ENCODE assay signal across 1 mouse cellular context in genomic region chr13:24628192-24628591, GRCm38 (mm10).
TF ChIP-seq lines count a peak whose summit lies in the region.

No protein-coding gene starts in this region.

TF ChIP-seq in CH12.LX, 34 proteins besides CTCF, POLR2A, EP300 and RAD21:
- TF ChIP-seq ZC3H11A (IDR thresholded peaks at IDR 0.05; ENCODE audit: low read depth, low read length) (no peak), CHD2 (IDR thresholded peaks at IDR 0.05; ENCODE audit: low read length) (no peak), MXI1 (IDR thresholded peaks at IDR 0.05; ENCODE audit: low read depth, low read length) (no peak), ZKSCAN1 (IDR thresholded peaks at IDR 0.05; ENCODE audit: borderline replicate concordance, low read depth, low read length) (no peak), PAX5 (IDR thresholded peaks at IDR 0.05; ENCODE audit: low read length) (no peak), JUN (IDR thresholded peaks at IDR 0.05; ENCODE audit: insufficient read depth, low read depth, low read length) (peak; percentile 66; the same call in 1 of the 2 replicates), TCF12 (IDR thresholded peaks at IDR 0.05; ENCODE audit: low read depth, low read length) (no peak), ETS1 (conservative IDR thresholded peaks at IDR 0.05; ENCODE audit: low read depth, low read length) (peak; percentile 20; the same call in 1 of the 2 replicates), NELFE (IDR thresholded peaks at IDR 0.05; ENCODE audit: low read depth, low read length) (no peak), POLR2AphosphoS2 (IDR thresholded peaks at IDR 0.05; ENCODE audit: low read depth, low read length) (no peak), MAZ (IDR thresholded peaks at IDR 0.05; ENCODE audit: low read depth, low read length) (no peak), MEF2A (IDR thresholded peaks at IDR 0.05; ENCODE audit: borderline replicate concordance, low read depth, low read length) (peak; percentile 91), NRF1 (IDR thresholded peaks at IDR 0.05; ENCODE audit: low read depth, low read length) (no peak), GABPA (IDR thresholded peaks at IDR 0.05; ENCODE audit: insufficient replicate concordance, low read depth, low read length) (no peak), SMC3 (IDR thresholded peaks at IDR 0.05; ENCODE audit: low read depth, low read length) (no peak), MAX (IDR thresholded peaks at IDR 0.05; ENCODE audit: low read length) (no peak), BHLHE40 (IDR thresholded peaks at IDR 0.05; ENCODE audit: low read depth, low read length) (peak; percentile 69), JUND (conservative IDR thresholded peaks at IDR 0.05; ENCODE audit: low read depth, low read length) (peak; percentile 60), E2F4 (IDR thresholded peaks at IDR 0.05; ENCODE audit: insufficient replicate concordance, low read depth, low read length) (no peak), MAFK (IDR thresholded peaks at IDR 0.05; ENCODE audit: insufficient replicate concordance, low read length) (no peak), USF1 (IDR thresholded peaks at IDR 0.05; ENCODE audit: low read depth, low read length) (no peak), SIN3A (IDR thresholded peaks at IDR 0.05; ENCODE audit: low read length) (no peak), KAT2A (IDR thresholded peaks at IDR 0.05; ENCODE audit: insufficient replicate concordance, low read length) (no peak), ZMIZ1 (IDR thresholded peaks at IDR 0.05; ENCODE audit: low read depth, low read length) (no peak), CHD1 (IDR thresholded peaks at IDR 0.05; ENCODE audit: low read depth, low read length) (no peak), TBP (conservative IDR thresholded peaks at IDR 0.05; ENCODE audit: low read depth, low read length) (no peak), RCOR1 (conservative IDR thresholded peaks at IDR 0.05; ENCODE audit: low read depth, low read length) (no peak), MYC (IDR thresholded peaks at IDR 0.05; ENCODE audit: low read depth, low read length) (no peak), USF2 (conservative IDR thresholded peaks at IDR 0.05; ENCODE audit: low read depth, low read length) (no peak), ZNF384 (IDR thresholded peaks at IDR 0.05; ENCODE audit: low read depth, low read length) (no peak), ELF1 (IDR thresholded peaks at IDR 0.05; ENCODE audit: low read depth, low read length) (no peak), UBTF (IDR thresholded peaks at IDR 0.05; ENCODE audit: low read depth, low read length) (no peak), IRF4 (IDR thresholded peaks at IDR 0.05; ENCODE audit: low read depth, low read length) (0 out of 2 replicates have a peak, but pooled peaks have one; percentile 10), HCFC1 (IDR thresholded peaks at IDR 0.05; ENCODE audit: low read depth, low read length) (no peak)
